Mouse (Mus musculus) kidney, adult 2 months (tissue): ENCODE data around the gene 1700066M21Rik.

Experiments used
- CTCF ChIP-seq: fragments of 200-500 bp; conservative IDR thresholded peaks from 2 replicates; pipeline ENCODE4 v1.5.1; 2011; ENCODE audit warnings: low read depth, mild to moderate bottlenecking, control low read depth, low read length, moderate library complexity, mixed read lengths; ENCODE audit not compliant: insufficient read depth, insufficient read length
- POLR2A ChIP-seq: fragments of 200-500 bp; IDR thresholded peaks from one replicate; pipeline ENCODE4 v1.6.1; 2011; ENCODE audit warnings: low read depth, low read length, control low read depth

DNA sequence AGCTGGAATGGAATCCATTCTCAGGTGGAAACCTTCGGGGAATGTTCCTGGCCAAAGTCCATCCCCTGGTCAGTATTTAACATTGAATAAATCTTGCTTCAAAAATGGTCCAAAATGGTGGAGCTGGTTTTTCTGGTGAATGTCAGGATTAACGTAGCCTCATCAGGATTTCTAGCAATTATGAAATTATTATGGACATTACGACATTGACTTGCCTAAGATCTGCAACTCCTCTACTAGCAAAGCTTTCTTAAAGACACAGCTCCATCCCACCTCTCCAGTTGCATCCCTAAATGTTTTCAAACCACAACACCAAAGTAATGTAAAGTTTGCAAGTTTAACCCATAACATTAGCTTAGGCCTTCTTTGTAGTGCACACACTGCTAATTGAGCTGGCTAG, 10.0 kb upstream of the 1700066M21Rik start:
- TF ChIP-seq POLR2A: no peak
- no peak for TF ChIP-seq CTCF
